Mouse (Mus musculus) olfactory bulb, adult 2 months (tissue): ENCODE measurements around the gene Dazap1. TPM values are rescaled to one million over a fixed set of nuclear protein-coding genes. Genes with fewer than 3 reads are reported as not detected.
A peak's percentile ranks its signal among the peaks of the same experiment; 100 is the strongest.

ENCODE experiments used
- H3K27ac ChIP-seq: fragments of 200-500 bp; 2 replicates; pipeline ENCODE4 v1.5.1; 2012; ENCODE audit warnings: low read depth, low read length; ENCODE audit not compliant: insufficient read depth
- H3K4me1 ChIP-seq: fragments of 200-500 bp; 2 replicates; pipeline ENCODE4 v1.6.1; 2012; ENCODE audit warnings: low read length; ENCODE audit not compliant: control insufficient read depth, insufficient read depth
- H3K4me3 ChIP-seq: fragments of 200-500 bp; 2 replicates; pipeline ENCODE4 v1.5.1; 2012; ENCODE audit warnings: mild to moderate bottlenecking, low read depth, low read length, moderate library complexity; ENCODE audit not compliant: insufficient read depth
- CTCF ChIP-seq: fragments of 200-500 bp; IDR thresholded peaks from 2 replicates; pipeline ENCODE4 v1.5.1; 2012; ENCODE audit warnings: low read depth, mild to moderate bottlenecking, low read length, moderate library complexity; ENCODE audit not compliant: insufficient read depth
- POLR2A ChIP-seq: fragments of 200-500 bp; IDR thresholded peaks from 2 replicates; pipeline ENCODE4 v1.6.1; 2012; ENCODE audit warnings: mild to moderate bottlenecking, low read depth, low read length, moderate library complexity; ENCODE audit not compliant: insufficient read depth
- WGBS: fragments of 180-500 bp; shearing (Covaris S2); methylation state at CpG from one replicate; pipeline ENCODE4 v1.1.7; 2018; 5-methylcytosine and 5-hydroxymethylcytosine counted together
- polyA plus RNA-seq: library from polyadenylated mRNA; stranded (reverse); fragments of >200 nt; gene quantifications from 2 replicates; pipeline ENCODE4 v1.2.4, GENCODE M21; 2012; ENCODE audit warnings: low replicate concordance; ENCODE audit not compliant: missing spikeins, insufficient read depth, insufficient read length

Dazap1 gene
- polyA plus RNA-seq, 1 experiment, result not detected

DNA sequence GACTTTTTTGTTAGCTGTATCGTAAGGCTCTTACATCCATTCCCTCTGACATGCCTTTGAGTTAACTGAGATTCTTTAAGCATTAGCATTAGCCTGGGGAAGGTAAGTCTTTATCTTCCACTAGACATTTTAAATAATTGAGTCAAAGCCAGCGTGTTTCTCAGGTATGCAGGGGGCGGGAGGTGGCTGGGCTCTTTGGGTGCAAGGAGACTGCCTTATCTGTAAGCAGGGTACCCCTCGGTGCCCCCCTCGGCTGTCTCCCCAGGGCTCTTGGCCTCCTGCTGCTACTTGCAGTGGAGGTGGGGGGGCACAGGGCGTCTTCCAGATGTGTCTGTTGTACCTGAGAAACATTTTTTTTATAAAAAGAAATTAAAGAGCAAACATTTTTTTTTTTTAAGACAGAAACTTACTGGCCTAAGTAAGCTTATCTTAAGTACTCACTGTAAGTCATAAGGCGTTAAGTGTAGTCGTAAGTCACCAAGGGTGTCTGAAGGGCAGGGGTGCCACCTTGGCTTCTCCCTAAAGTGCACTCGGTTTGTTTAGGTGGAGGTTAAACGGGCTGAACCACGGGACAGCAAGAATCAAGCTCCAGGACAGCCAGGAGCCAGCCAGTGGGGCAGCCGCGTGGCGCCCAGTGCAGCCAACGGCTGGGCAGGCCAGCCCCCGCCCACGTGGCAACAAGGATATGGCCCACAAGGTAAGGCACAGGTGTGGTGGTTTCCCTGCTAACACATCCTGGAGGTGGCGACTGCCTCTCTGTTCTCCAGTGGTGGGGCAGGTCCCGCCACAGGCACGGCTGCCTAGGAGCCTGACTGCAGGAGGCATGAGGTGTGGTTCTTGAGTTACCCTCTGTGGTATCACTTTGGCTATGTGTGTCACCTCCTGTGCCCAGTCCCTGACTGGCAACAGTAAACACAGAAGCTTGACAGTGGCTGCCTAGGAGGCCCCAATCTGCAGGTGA, 21.5 kb downstream of the Dazap1 start:
- WGBS, result 86% methylated on average over 20 of the region's 20 CpGs
- Histone ChIP-seq H3K4me1 (peaks cover 24% of the 10 kb centered on the region), H3K4me3 (no peak overlapping the region), H3K27ac (no peak overlapping the region)
- no peak for TF ChIP-seq CTCF

DNA sequence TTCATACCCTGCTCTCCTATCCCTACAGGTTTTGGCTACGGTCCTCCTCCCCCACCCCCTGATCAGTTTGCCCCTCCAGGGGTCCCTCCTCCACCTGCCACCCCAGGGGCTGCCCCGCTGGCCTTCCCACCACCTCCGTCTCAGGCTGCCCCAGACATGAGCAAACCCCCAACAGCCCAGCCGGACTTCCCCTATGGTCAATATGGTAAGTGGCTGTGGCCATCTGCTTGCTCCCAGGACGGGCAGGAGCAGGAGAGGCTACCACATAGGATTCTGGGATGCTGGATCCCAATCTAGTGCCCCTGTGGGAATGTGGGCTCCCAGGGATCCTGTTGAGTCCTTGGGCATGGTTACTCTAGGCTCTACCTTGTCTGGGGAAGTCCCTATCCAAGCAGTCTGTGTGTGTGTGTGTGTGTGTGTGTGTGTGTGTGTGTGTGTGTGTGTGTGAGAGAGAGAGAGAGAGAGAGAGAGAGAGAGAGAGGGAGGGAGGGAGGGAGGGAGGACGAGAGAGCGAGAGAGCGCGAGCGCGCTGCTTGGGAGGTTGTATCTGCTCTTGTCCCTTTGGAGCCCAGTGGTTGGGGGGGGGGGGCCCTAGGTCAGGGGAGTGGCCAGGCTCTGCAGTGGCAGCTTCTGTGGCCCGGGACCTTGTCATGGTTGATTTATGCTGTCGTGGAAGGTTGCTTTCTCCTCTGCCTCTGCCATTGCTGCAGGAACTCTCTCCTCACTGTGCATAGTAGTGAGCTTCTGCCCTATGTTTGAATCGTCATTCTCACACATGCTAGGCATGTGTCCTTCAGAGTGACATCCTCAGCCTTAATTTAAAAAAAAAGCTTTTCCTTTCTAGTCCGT, 24.2 kb downstream of the Dazap1 start:
- peaks cover 18% of the 10 kb centered on the region for H3K4me1 ChIP-seq
- TF ChIP-seq CTCF, result no peak
- TF ChIP-seq POLR2A, result no peak
- WGBS, result 79% methylated on average over 9 of the region's 15 CpGs
- no peak overlapping the region for H3K27ac ChIP-seq
- H3K4me3 ChIP-seq, result no peak overlapping the region

DNA sequence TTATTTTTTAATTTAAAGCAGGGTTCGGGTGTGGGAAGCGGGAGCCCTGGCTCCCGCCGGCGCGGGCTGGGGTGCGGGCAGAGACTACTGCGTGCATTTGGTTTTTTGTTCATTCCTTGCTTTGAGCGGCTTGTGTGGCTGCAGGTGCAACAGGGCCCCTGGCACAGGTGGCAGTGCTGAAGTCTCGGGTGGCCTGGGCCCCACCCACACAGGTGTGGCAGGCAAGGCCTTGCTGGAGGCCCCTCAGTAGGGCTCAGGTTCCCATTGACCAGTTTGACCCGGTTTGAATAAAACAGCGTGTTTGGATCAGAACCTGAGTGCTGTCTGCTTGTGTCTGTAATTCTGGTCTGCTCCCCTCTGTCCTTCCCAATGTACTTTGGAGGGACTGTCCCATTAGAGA, 26.8 kb downstream of the Dazap1 start:
- H3K4me1 ChIP-seq, result peaks cover 2% of the 10 kb centered on the region
- no peak overlapping the region for H3K27ac ChIP-seq
- no peak for TF ChIP-seq CTCF
- no peak overlapping the region for H3K4me3 ChIP-seq
- 96% methylated on average over 12 of the region's 12 CpGs for WGBS

DNA sequence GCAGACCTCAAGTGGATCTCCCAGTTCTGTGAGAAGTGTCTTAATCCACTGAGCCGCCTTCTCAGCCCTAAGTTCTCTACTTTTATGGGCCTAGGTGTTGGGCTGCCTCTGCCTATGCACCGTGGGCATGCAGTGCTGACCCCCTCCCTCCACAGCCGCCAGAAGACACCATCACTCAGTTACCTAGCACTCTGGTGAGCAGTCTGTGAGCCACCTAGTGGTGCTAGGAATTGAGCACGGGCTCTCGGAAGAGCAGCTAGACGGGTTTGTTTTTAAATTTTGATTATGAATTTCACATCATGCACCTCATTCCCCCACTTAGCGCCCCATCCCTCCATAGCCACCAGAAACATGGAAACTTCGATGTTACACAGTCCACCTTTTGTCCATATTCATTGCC, 27.4 kb downstream of the Dazap1 start:
- Histone ChIP-seq H3K4me3 (no peak overlapping the region), H3K27ac (no peak overlapping the region), H3K4me1 (peaks cover 8% of the 10 kb centered on the region)
- TF ChIP-seq CTCF, result no peak
- no peak for TF ChIP-seq POLR2A
- 62% methylated on average over 8 of the region's 8 CpGs for WGBS

DNA sequence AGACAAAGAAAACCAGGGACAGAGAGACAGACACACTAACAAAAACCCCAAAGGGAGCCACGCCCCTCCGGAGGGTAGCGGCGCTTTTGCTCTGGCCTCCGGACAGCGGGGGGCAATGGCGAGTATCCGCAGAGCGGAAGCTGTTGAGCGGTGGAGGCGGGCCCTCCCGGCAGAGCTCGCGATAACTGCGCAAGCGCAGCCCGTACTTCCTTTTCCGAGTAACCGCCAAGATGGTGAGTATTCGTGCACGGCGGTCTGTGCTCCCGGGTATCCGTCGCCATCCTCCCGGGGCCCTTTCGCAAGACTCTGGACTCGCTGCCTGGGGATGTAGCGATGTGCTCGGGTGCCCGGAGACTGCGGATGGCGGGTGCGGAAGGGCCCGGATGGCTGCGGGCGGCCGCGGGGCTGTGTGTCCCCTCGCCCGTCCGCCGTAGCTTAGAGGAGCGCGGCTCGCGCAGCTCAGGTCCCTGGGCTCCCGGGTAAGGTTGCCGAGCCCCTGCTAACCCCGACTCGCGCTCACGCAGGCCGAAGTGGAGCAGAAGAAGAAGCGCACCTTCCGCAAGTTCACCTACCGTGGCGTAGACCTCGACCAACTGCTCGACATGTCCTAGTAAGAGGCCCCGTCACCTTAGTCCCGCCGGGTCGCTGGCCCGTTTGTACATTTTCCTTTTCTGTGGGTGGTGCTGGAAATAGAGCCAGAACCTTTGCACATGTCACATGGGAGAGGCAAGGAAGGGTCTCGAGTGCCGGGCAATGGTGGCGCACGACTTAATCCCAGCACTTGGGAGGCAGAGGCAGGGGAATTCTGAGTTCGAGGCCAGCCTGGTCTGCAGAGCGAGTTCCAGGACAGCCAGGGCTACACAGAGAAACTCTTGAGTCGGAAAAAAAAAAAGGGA, 31.2 kb downstream of the Dazap1 start, which contains the start of gene Rps15:
Gene Rps15 (plus strand): TSS at position 203 of the 896 bp plus-strand sequence.
- peak; percentile 92 for TF ChIP-seq POLR2A
- peak; percentile 46; the same call in 1 of the 2 replicates for TF ChIP-seq CTCF
- Histone ChIP-seq H3K4me3 (peak within 1 kb of the TSS; percentile 91), H3K27ac (peak within 1 kb of the TSS; percentile 77; the same call in 1 of the 2 replicates), H3K4me1 (peaks cover 31% of the 10 kb centered on the region)
- WGBS, result under 1% methylated on average over 72 of the region's 72 CpGs

DNA sequence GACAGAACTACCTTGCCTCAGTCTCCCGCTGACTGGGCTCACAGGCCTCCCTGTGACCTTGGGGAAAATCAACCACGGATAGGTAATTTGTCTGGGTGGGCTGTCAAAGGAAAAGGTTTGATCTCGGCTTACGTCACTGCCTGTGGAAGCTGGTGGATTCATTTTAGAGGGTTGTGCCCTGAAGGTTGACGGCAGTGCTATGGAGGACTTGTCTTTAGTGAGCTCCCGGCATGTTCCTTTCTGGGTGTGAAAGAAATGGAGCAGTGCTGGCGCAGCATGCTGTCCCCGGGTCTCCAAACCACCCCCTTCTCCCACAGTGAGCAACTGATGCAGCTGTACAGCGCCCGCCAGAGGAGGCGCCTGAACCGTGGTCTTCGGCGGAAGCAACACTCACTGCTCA, 32.0 kb downstream of the Dazap1 start:
- no peak overlapping the region for H3K27ac ChIP-seq
- TF ChIP-seq POLR2A, result no peak
- no peak for TF ChIP-seq CTCF
- WGBS, result 11% methylated on average over 14 of the region's 14 CpGs

DNA sequence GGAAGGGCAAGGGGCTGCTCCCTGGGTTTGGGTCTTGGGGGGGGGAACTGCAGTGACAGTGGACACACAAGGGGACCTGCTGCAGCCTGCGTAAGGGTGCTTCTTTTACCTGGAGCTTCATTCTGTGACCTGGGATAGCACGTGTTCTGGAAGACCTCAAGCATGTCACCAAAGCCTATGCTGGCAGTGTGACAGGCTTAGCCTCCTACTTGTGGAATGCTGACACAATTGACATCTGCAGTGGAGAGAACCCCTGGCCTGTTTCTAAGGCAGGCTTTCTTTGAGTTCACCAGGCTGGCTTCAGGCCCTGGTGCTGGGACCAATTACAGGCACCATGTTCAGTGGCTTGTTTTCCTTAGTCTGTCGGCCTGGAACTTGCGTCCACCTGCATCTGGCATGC, 33.0 kb downstream of the Dazap1 start:
- Histone ChIP-seq H3K27ac (no peak overlapping the region), H3K4me3 (no peak overlapping the region), H3K4me1 (peaks cover 43% of the 10 kb centered on the region)
- TF ChIP-seq POLR2A (no peak), CTCF (no peak)
- 74% methylated on average over 4 of the region's 4 CpGs for WGBS

More for the DNA sequence above, 32.0 kb downstream of the Dazap1 start:
- Histone ChIP-seq H3K4me1 (peaks cover 39% of the 10 kb centered on the region), H3K4me3 (peak overlapping the region; percentile 91)

DNA sequence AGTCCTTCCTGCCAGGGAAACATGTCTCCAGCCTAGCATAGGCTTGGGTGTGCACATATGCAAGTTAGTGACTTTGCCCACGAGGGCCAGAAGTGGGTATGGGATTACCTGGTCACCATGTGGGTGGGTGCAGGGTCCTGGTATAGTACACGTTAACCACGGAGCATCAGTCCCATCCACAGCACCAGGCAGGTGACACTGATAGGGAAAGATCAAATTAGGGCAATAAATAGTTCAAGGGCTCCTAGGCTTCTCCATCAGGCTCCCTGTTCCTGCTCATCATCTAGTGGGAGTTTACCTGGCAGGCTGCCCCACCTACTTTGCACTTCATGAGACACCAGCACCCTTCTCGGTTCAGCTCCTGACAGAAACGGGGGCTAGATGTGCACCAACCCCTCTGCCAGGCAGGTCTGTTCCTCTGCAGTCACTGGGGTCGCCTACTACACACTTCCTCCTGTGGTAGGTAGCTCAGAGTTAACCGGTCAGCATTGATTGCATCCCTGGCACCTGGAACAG, 33.6 kb downstream of the Dazap1 start:
- H3K4me1 ChIP-seq, result peaks cover 47% of the 10 kb centered on the region
- WGBS, result 57% methylated on average over 7 of the region's 7 CpGs
- H3K4me3 ChIP-seq, result no peak overlapping the region
- no peak overlapping the region for H3K27ac ChIP-seq
- TF ChIP-seq CTCF (no peak), POLR2A (no peak)
